Mouse (Mus musculus) mouse embryonic stem cell (cell line): ENCODE data around the gene Lman2.

Source experiments
- in situ Hi-C, 2 experiments: fragments of 300-500 bp; cut with MboI; formaldehyde crosslinking; loops; 1 replicate in 1 of 2; 3 replicates in 1 of 2; pipeline ENCODE4 v1.14.3; 2019 to 2020; ENCODE audit warnings: low sequenced_read_pairs in 2 of 2, low pct_unique_long_range_greater_than_20kb in 1 of 2, mixed read lengths in 1 of 2; ENCODE audit not compliant: unreplicated experiment in 1 of 2

The Lman2 gene

DNA sequence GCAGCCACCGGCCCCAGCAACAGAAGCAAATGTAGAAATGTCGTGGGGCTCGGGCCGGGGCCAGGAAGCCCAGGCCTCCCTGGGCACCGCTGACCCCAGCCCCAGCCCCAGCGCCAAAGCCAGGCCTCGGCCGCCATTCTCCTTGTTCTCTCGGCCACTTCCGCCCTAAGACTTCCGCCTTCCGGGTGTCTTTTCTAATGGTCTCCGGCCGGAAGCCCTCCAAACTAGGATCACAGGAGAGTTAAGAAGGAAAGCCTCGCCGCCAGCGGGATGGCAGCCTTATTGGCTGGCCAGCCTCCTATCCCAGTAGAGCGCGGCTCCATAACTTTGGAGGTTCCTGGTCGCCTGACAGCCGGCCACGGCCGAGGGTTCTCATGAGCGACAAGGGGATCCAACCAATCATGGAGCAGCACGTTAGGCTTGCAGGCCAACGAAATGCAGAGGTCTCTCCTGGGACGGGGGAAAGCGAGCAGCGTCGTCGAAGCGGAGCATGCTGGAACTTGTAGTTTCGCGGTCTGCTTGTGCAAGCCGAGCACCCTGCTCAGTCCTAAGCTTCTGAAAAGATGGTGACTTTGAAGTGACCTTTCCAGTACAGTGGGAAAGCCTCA lies at the start of gene Lman2:
TSS of gene Lman2 (minus strand) at position 331 of the 608 bp plus-strand sequence.
- in situ Hi-C loops: no loop called here

DNA sequence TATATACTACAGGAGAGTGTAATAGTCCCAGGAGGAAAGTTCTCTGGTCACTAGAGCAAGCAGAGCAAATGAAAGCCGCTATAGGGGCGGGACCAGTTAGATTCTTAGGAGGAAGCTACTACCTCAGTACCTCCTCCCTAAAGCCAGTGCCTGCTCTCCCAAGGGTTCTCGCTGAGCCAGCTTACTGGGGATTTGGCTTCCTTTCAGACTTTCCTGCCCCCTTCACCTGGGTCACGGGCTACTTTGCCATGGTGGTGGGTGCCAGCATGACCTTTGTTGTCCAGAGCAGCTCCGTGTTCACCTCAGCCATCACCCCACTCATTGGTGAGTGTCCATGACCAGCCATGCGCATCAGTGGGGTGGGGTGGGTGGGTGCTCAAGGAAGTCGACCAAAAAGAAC lies 49.2 kb upstream of the Lman2 start:
- in situ Hi-C loops: no loop called here

DNA sequence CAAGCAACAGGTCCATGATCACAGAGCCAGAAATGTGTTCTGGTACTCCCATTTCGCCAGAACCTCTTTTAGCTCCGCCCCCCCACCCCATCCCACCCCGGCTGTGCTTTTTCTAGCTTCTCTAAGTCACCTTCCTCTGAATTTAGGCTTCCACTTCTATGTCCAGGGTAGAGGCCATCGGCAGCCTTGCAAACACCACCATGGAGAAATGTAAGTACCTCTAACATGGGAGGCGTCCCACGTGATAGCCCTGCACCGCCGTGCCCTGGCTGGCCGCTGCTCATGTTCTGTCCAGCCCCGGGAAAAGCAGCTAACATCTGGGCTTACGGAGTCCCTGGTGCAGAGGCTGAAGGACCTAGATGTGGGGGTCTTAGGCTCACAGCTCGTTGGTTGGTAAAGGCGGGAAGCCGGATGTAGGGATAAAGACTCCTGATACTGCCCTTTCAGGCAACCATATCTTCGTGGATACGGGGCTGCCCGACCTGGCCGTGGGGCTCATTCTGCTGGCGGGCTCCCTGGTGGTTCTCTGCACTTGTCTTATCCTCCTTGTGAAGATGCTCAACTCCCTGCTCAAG lies 46.0 kb upstream of the Lman2 start:
- in situ Hi-C loops: loop anchor here (5.0 to 10.0 kb wide), 2 partner anchors 66 to 109 kb away; no protein-coding TSS in a partner anchor

DNA sequence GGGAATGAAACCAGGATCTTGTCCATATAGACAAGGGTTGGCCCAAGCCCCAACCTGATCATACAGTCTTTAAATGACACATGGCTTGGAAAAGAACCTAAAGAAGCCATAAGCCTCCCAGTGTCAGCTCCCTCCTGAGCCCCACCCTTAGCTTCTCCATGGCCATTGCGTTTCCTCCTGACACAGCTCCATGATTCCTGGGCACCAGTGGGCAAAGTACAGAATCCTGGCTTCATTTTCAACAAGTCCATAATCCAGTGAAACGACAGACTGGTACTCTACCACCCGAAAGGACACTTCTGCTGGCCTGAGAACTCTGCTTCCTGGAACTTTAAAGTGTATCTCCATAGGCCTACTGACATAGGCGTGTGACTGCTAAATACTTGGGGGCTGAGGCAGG lies 44.8 kb upstream of the Lman2 start:
- in situ Hi-C loops: loop anchor here (5.0 to 10.0 kb wide), 2 partner anchors 67 to 110 kb away; no protein-coding TSS in a partner anchor

DNA sequence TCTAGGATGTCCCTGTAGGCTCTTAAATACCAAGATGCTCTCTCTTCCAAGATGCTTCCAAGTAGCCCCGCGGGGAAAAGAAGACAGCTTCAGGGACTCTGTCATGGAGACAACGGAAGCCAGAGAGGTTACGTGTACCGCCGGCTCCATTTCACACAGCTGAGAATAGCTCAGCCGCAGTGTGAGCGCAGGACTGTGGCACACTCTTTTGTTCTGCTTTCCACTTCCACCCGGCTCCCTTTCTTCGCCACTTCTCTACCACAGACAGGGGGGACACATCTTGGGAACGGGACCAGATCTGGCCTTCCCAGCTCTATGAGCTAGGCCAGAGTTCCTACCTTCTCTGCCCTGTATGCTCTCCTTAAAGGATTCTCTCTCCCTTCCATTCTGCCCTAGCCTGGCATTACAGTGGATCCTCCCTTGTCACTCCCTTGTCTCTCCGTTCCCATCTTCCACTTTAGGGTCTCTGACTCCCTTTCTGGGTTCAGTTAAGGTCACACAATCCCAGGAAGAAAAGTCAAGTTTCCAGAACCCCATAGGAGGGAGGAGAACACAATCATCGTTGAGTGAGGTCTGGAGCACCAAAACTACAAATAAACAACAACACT lies 43.3 kb upstream of the Lman2 start:
- in situ Hi-C loops: loop anchor here (5.0 to 10.0 kb wide), 2 partner anchors 69 to 111 kb away; no protein-coding TSS in a partner anchor

DNA sequence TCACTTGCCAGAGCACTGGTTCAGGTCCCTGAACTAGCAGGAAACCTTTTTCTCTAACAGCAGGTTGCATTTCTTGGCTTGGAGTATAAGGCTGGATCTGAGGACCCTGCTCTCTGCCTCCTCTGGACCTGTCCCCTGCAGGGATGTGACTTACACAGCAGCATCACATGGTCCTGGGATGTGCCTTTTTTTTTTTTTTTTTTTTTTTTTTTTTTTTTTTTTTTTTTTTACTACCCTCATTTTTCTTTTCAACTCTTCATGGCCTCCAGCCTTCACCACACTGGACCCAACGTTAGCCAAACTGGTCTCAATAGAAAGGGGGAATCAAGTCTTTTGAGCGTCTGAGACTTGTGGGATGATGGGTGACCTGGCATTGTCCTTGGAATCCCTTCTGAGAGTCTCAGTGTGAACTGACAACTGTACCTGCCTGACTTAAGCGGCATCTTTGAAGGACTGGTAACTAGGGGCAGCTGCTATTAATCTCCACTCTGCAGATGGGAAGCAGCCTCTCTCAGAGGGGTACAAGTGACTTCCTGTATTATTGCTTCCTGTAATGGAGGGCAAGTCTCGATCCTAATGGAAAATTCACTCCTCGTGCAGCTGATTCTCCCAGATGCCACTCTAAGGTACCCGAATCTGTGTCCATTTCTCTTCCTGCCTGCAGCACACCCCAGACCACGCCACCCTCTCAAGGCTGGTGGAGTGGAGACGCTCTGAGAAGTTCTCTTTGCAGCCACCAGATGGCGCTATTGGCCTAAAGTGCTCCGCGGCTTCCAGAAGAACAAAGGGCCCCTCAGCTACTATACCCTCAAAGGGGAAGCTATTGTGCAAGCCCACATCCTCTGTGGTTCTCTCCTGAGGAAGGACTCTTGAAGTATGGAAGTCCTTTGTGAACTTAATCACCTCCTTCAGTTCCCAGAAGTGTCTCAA lies 42.5 kb upstream of the Lman2 start:
- in situ Hi-C loops: loop anchor here (5.0 to 10.0 kb wide), 2 partner anchors 70 to 112 kb away; no protein-coding TSS in a partner anchor

DNA sequence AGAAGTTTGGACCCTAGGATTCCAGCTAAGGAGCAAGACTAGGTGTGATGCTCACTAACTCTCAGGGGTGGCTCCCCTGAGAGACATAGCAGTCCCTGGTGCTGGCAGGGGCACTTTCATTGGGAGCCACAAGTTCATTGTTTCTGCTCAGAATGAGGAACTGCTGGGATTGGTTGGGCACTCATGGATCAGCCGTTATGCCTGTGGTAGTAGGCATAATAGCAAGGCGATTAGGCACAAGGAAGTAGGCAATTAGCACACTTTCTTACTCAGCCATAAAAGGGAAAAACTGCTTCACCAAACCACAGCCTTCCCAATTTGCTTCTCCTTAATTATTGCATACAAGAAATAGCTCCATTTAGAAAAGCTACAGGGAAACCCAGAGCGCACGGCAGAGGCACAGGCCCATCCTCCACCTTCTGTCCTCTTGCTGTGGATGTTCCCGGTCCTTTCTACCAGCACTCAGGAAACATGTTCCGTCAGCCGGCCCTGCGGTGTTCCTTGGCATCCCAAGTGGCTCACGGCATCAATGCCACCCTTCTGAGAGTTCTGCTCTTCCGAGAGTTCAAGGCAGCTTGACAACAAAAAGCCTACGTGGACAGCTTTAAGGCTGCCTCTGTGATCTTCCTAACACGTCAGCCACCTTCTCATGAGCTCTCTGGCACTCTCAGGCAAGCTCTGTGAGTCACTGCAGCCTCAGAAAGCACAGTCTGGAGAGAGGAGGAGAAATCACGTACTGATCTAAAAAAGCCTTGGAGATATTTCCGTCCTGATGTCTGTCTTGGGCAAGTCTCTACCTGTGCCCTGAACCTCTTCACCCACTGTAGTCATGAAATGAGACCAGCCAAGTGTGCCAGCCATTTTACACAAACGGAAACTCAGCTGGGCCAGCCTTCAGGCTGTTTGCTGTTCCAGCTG lies 41.6 kb upstream of the Lman2 start:
- in situ Hi-C loops: loop anchor here in 1 of 2 experiments (10.0 kb wide), 1 partner anchor 71 kb away; no protein-coding TSS in a partner anchor

DNA sequence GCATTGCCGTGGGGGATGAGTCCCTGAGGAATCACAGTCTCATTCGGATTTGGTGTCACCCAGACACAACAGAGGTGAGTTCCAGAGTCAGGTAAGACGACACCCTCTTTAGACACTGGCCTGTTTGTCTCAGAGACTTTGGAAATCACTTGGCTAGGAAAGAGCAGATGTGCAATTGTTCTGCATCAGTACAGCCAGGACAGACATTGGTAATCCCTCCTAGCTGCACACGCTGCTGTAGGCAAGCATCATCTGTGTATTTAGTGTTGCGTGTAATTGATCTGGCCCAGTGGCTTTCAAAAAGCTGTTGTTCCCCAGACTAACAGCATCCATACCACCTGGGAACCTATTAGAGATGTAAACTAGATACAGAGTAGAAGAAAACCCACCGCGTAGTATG lies 40.7 kb upstream of the Lman2 start:
- in situ Hi-C loops: loop anchor here in 1 of 2 experiments (10.0 kb wide), 1 partner anchor 72 kb away; no protein-coding TSS in a partner anchor

DNA sequence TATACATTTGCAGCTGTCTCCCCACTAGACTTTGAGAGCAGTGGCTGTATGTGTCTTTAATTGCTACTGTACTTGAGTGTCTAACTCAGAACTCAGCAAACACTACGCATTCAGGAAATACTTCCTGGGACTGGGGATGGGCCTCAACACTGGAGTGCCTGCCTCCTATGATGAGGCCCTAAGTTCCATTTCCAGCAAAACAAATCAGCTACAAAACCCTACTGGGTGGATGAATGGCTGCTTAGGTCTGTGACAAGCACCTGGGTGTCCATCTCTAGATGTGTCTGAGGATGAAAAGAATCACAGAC lies 37.4 kb upstream of the Lman2 start:
- in situ Hi-C loops: loop anchor here in 1 of 2 experiments (10.0 kb wide), 1 partner anchor 75 kb away; no protein-coding TSS in a partner anchor

DNA sequence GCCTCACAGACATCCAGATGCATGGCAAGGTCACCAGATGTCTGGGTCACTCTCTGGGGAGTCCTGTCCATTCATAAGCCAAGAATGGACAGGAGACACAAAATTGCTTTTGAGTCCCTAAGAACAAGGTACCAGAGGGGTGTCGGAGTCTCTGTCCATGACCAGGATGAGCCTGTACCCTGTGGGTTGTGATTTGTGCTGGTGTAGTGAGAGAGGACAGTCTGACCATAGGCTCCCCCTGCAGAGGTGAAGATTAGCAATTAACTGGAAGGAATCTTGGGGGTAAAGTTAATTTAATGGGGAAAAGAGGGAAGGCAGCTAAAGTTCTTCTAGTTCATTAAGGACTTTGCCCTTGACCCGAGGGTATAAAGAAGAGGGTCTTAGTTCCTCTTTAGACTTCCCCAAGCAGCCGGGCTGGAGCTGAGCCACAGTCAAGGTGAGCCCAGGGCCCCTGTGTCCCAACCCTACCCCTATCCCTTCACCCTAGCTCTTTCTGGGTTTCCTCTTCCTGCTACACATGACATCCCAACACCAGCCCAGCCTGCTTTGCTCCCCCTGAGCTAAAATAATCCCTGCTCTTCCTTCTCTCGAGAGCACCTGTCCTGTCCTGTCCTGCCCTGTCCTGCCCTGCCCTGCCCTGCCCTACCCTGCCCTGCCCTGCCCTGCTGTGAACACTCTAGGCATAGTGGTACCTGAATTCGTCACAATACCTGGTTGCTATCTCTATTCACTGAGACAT lies 36.9 kb upstream of the Lman2 start:
- in situ Hi-C loops: loop anchor here in 1 of 2 experiments (10.0 kb wide), 1 partner anchor 75 kb away; no protein-coding TSS in a partner anchor

DNA sequence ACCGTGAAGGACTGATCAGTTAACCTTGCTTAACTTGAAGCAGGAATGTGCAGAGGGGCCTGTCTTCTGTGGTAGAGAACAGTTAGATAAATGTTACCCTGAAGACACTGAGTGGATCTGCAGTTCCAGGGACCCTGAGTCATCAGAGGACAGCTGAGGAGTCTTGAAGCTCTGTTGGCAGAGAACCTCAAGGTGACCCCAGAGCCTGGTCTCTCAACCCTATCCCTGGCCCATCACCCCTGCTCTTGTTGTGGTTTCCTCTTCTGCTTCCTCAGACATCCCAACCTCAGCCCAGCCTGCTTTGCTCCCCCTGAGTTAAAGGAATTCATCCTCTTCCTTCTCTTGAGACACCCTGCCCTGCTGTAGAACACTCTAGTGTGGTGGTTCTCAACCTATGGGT lies 35.5 kb upstream of the Lman2 start, which contains the start of gene Slc34a1:
TSS of gene Slc34a1 (plus strand) at position 100 of the 400 bp plus-strand sequence.
- in situ Hi-C loops: no loop called here

DNA sequence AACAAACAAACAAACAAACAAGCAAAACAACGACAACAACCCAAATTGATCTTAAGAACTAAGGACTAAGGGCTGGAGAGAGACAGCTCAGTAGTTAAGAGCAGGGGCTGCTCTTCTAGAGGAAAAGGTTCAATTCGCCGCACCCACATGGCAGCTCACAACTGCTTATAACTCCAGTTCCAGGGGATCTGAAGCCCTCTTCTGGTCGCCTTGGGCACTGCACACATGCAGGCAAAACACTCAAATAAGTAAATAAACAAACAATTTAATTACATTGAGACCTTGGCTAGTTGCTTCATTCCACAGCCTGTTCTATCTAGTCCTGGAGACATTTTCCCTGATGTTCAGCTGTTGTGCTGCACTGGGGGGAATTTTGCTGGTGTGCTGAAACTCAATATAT lies 30.4 kb upstream of the Lman2 start:
- in situ Hi-C loops: no loop called here

DNA sequence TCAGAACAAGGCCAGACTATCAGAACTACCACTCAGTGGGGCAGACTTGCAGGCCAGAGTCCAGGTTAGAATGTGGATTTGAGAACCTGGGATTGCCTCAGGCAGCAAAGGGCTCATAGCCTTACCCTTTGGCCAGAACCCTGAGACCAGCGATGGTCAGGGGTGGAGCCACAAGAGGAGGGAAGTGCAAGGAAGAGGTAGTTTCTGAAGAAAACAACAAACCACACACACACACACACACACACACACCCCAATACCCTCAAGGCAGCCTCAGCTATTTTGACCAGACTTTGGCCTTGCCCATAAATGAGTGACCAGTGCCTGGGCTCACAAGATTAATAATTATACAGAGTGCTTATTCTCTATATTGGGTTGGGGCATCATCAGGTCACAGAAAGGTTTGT lies 29.0 kb upstream of the Lman2 start:
- in situ Hi-C loops: no loop called here

DNA sequence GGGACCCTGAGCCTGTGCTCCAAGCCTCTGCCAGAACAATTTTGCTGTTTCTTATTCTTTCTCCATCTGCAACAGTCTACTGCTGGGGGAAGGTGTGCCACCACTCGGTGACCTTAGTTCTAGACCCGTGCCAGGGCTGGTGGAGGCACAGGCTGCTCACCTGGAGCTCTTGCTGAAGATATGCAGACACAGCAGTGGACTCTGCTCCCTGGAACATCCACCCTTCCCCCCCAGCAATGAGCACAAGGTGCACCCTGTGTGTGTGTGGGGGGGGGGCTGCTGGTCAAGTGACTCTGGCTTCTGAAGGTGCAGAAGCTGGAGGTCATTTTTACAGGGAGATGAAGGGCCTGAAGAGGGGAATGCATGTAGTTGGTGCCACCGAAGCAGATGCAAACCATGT lies 28.1 kb upstream of the Lman2 start:
- in situ Hi-C loops: no loop called here

DNA sequence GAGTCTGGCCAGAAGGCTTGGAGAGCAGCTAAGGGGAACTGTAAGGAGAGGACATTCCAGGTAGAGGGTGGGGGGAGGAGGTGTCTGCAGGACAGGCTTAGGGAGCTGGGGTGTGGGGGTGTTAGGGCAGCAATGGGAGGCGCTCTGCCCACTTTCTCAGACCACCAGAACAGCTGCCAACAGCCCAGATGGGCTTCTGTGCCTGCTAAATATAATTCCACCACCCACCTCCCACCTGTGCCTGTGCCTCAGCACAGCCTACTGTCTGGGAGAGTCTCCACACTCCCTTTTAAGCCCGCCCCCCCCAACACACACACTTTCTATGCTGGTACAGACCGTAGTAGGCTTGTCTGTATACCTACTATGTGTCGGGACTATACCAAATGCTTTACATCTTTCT lies 19.2 kb upstream of the Lman2 start:
- in situ Hi-C loops: no loop called here

DNA sequence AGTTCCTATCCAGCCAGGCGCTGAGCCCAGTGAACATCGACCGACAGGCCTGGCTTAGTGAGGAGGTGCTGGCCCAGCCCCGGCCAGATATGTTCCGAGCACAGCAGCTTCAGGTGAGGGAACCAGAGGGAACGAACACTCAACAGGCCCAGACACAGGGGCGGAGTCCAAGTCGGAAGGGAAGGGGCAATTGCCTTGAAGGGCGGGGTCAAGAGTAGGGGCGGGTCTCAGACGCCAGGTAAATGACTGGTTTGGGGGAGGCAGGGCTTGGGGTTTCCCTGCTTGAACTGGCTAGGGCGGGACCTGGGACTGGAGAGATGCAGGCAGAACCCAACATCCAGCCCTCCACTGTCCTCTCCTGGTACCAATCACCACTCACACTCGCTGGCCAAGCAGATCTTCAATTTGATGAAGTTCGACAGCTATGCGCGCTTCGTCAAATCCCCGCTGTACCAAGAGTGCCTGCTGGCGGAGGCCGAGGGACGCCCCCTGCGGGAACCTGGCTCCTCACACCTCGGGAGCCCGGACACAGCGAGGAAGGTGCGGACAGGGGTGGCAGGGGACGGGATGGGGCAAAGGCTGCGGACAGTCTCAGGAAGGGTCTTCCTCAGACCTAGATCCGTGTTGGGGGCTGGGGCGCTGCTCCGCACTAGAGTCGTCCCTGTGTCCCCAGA lies 16.5 kb upstream of the Lman2 start:
- in situ Hi-C loops: no loop called here

DNA sequence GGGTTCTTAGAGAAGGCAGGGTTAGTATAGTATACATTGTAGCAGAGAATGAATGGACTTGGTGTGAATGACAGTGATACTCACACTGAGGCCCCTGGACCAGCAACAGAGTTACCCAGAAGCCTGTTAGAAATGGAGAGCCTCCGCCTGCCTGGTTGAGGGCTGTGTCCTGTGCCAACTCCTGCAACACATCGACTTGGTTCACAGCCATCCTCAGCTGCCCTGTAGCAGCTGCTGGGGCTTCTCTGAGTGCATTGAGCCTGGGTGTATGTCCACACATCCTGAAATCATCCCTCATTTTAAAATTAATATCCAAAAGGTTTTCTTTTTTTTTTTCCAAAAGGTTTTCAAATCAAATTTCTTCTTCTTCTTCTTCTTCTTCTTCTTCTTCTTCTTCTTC lies 13.3 kb upstream of the Lman2 start:
- in situ Hi-C loops: no loop called here
